Mouse (Mus musculus): ENCODE results near the gene Pik3r2.

Pik3r2 gene

DNA sequence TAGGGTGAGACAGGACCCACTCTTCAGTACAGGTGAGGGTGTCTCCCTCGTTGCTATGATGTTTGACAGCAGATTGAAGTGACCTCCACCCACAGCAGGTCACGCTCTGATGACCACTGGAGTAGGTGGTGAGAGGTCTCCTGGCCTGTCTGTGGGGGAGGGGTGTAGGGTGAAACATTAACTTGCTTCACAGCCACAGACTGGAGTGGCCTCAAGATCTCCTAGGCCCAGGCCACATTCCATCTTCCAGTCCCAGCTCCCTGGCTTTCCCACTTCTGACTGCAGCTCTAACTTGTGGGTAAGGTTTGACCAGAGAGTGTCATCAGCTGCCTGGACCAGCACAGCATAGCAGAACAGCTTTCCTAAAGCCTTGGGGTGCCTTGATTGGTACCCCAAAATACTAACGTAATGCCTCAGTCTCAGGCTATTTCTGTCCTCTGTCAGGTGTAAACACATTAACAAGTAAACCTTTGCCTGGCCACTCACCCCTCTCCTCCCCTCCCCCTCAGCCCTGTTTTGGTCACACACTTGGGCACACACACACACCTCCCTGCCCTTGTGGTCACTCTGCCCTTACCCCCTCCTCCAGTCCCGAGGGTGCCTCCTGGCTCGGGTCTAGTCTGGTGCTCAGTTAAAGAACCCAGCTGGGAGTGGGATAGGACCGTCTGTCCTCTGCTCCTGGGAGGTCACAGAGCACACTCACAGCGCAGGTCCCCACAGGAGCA is 52.9 kb downstream of the Pik3r2 start, which contains the start of gene Pde4c:
Gene Pde4c, plus strand, starts transcription at position 235 of the 725 bp plus-strand sequence.
- no peak for TF ChIP-seq GATA4 (IDR thresholded peaks at IDR 0.05; ENCODE audit: insufficient replicate concordance, low read length)

GRCm38 (mm10) chr8:70721601-70722000 is 54.9 kb downstream of the Pik3r2 start:
- no peak for TF ChIP-seq GATA4 (IDR thresholded peaks at IDR 0.05; ENCODE audit: insufficient replicate concordance, low read length)

- no peak for TF ChIP-seq GATA4 (IDR thresholded peaks at IDR 0.05; ENCODE audit: insufficient replicate concordance, low read length)
Observed at GRCm38 (mm10) chr8:70720739-70721138, 55.8 kb downstream of the Pik3r2 start.

- TF ChIP-seq GATA4 (IDR thresholded peaks at IDR 0.05; ENCODE audit: insufficient replicate concordance, low read length), result no peak
Observed at GRCm38 (mm10) chr8:70719796-70720270, 56.7 kb downstream of the Pik3r2 start.

DNA sequence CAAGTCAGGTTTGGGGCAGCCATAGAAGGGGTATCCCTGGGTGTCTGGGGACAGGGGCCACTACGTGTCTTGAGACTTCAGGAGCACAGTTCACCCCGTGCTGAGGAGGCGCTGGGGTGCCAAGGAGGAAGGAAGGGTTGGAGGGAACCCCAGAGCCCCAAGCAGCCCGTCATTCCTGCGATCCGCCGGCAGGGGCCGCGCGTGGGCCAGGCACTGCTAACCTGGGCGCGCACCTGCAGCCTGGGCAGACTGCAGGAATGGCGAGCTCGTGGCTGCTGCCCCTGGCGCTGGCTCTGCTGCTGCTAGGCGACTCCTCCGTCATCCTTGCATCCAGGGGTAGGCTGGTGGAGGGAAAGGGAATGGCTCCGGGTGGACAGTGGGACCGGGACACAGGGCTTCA is 58.2 kb downstream of the Pik3r2 start, which contains the start of gene Gm3336:
Gene Gm3336, plus strand, starts transcription at position 247 of the 400 bp plus-strand sequence.
- TF ChIP-seq GATA4 (IDR thresholded peaks at IDR 0.05; ENCODE audit: insufficient replicate concordance, low read length), result no peak
